Mouse (Mus musculus) mesoderm, embryonic 11.5 days (tissue): ENCODE data around the gene Olfr279.
"Not testable (repeated sequence)": the region's sequence is repeated elsewhere in the genome, so short reads cannot be mapped to it uniquely, and the experiment has no call there.

ENCODE experiments used
- DNase-seq: peaks from one replicate; pipeline ENCODE4 v3.0.0-alpha.2; 2012; ENCODE audit warnings: low read depth, low spot score

Gene Olfr279

GRCm38 (mm10) chr15:98510438-98511385 lies 18.5 kb downstream of the Olfr279 start:
- peak; percentile 80 for DNase-seq

GRCm38 (mm10) chr15:98511386-98511928 lies 19.3 kb downstream of the Olfr279 start:
- no peak for DNase-seq

- no peak for DNase-seq
These were observed 20.0 kb downstream of the Olfr279 start for GRCm38 (mm10) chr15:98512232-98512631.

- DNase-seq = no peak
These were observed 20.7 kb downstream of the Olfr279 start for GRCm38 (mm10) chr15:98512799-98513321.

GRCm38 (mm10) chr15:98513676-98514075 lies 21.5 kb downstream of the Olfr279 start:
- not testable (repeated sequence) for DNase-seq

GRCm38 (mm10) chr15:98514146-98514545 lies 21.9 kb downstream of the Olfr279 start:
- DNase-seq = no peak

- not testable (repeated sequence) for DNase-seq
These were observed 22.6 kb downstream of the Olfr279 start for GRCm38 (mm10) chr15:98514845-98515244.

- DNase-seq = peak; percentile 60
These were observed 25.5 kb downstream of the Olfr279 start for GRCm38 (mm10) chr15:98517380-98518355.

- DNase-seq = no peak
These were observed 29.0 kb downstream of the Olfr279 start for GRCm38 (mm10) chr15:98521245-98521644.

- DNase-seq = no peak
These were observed 33.9 kb downstream of the Olfr279 start for GRCm38 (mm10) chr15:98526057-98526456.

- no peak for DNase-seq
These were observed 35.0 kb downstream of the Olfr279 start for GRCm38 (mm10) chr15:98527056-98527771.

GRCm38 (mm10) chr15:98528066-98528563 lies 35.9 kb downstream of the Olfr279 start:
- no peak for DNase-seq

- DNase-seq = no peak
These were observed 40.1 kb downstream of the Olfr279 start for GRCm38 (mm10) chr15:98532281-98532680.

GRCm38 (mm10) chr15:98533035-98533531 lies 40.9 kb downstream of the Olfr279 start:
- DNase-seq = no peak

- peak; percentile 99 for DNase-seq
These were observed 41.9 kb downstream of the Olfr279 start, which contains the start of gene Kansl2 for GRCm38 (mm10) chr15:98533881-98534627. Kansl2 (minus strand) TSS chr15:98534264.

GRCm38 (mm10) chr15:98535921-98536320 lies 43.7 kb downstream of the Olfr279 start:
- no peak for DNase-seq

- DNase-seq = no peak
These were observed 44.8 kb downstream of the Olfr279 start for GRCm38 (mm10) chr15:98536828-98537510.

GRCm38 (mm10) chr15:98537923-98538322 lies 45.7 kb downstream of the Olfr279 start:
- no peak for DNase-seq

- DNase-seq = no peak
These were observed 48.9 kb downstream of the Olfr279 start for GRCm38 (mm10) chr15:98541064-98541463.
